Mouse (Mus musculus): ENCODE results near the gene Hist2h3c1. TPM values are rescaled to one million over a fixed set of nuclear protein-coding genes. Genes with fewer than 3 reads are reported as not detected.
A peak's percentile ranks its signal among the peaks of the same experiment; 100 is the strongest.
"Not testable (repeated sequence)": the region's sequence is repeated elsewhere in the genome, so short reads cannot be mapped to it uniquely, and the experiment has no call there.

Hist2h3c1 gene
- total RNA-seq, 1 experiment: not detected

DNA sequence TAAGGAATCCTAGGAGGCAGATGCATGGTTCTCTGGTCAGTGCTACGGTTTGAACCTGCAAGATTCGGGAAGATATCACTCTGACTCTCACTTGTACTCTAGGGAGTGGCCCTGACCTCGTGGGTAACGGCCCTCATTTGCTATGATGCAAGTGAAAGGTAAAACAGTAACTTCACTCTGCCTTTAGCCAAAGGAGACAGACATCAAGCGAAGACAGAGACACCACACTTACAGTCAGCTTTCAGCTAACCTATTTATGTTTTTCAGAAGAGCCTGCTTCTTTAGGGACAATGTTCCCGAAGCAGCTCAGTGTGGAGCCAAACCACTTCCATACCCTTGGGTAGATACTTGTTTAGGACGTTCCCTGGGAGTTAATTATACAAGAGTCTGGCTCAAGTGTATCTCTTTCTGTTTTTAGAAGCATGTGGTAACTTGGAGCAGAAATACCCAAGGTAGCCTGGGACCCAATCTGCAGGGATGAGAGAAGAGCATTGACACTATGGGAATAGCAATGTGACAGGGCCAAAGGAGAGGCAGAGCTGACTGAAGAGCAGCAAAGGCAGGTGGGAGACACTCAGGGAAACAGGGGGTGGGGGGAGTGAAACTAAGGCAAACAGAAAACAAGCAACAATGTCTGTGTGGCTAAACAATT, 2.4 kb upstream of the Hist2h3c1 start:
- in situ Hi-C loops (cut with MboI; ENCODE audit: low sequenced_read_pairs in 2 of 2, unreplicated experiment in 2 of 2): no loop called here
- TF ChIP-seq CHD2 (IDR thresholded peaks at IDR 0.05; ENCODE audit: low read depth, low read length): no peak
- peaks cover 6 to 12% of the 10 kb centered on the region in 2 experiments; a peak in 3 of 4 replicates for H3K4me1 ChIP-seq (ENCODE audit: control insufficient read depth in 2 of 2, insufficient read depth in 2 of 2, low read length in 2 of 2, poor library complexity in 1 of 2)
- H3K4me3 ChIP-seq (ENCODE audit: insufficient read depth in 1 of 2, low read depth in 1 of 2, low read length in 2 of 2, poor library complexity in 1 of 2, severe bottlenecking in 1 of 2): peak overlapping the region; percentile 74 to 78
- H3K36me3 ChIP-seq (ENCODE audit: control insufficient read depth, insufficient read depth, low read length, poor library complexity, severe bottlenecking): no peaks in the 10 kb centered on the region
- no peaks in the 10 kb centered on the region for H3K9me3 ChIP-seq (ENCODE audit: control insufficient read depth, insufficient read depth, low read depth, low read length)
- no peak for DNase-seq (ENCODE audit: low read depth, low spot score)
- peak overlapping the region; percentile 63 for H3K9ac ChIP-seq (ENCODE audit: insufficient read depth, low read depth, low read length, poor library complexity, severe bottlenecking)
- H3K27ac ChIP-seq (ENCODE audit: insufficient read depth, low read depth, low read length, poor library complexity, severe bottlenecking): peak overlapping the region; percentile 55; the same call in 1 of the 2 replicates

DNA sequence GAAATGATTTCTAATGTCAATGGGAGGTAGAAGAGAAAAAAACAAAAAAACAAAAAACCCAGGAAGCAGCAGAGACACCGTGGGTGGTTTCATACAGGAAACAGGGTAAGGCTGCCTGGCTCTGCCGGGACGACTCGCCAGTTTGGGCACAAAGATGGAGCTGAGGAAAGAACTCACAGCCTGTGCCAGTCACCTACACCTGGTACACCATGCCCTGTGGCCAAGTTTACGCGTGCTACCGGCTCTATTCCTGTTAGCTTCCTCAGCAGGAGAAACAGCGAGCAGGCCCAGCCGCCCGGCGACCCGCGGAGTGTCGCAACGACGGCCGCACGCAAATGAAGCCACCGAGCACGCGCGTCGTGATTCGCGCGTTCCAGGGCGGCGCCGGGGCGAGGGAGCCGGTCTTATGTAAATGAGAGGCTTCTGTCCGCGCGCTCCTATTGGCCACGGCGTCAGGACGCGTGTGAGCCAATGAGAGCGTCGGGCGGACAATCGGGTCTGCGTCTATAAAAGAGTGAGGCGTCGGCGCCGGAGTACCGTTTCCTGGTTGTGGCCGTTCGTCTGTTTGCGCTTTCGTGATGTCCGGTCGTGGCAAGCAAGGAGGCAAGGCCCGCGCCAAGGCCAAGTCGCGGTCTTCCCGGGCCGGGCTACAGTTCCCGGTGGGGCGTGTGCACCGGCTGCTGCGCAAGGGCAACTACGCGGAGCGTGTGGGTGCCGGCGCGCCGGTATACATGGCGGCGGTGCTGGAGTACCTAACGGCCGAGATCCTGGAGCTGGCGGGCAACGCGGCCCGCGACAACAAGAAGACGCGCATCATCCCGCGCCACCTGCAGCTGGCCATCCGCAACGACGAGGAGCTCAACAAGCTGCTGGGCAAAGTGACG, 1.2 kb upstream of the Hist2h3c1 start, which contains the start of gene Hist2h2aa1:
Gene Hist2h2aa1 (plus strand): TSS at position 495 of the 884 bp plus-strand sequence.
- Histone ChIP-seq H3K27ac (ENCODE audit: insufficient read depth, low read depth, low read length, poor library complexity, severe bottlenecking) (peak within 1 kb of the TSS; percentile 85), H3K9ac (ENCODE audit: insufficient read depth, low read depth, low read length, poor library complexity, severe bottlenecking) (peak within 1 kb of the TSS; percentile 90), H3K4me3 (ENCODE audit: insufficient read depth in 1 of 2, low read depth in 1 of 2, low read length in 2 of 2, poor library complexity in 1 of 2, severe bottlenecking in 1 of 2) (peak within 1 kb of the TSS; percentile 74 to 78), H3K4me1 (ENCODE audit: control insufficient read depth in 2 of 2, insufficient read depth in 2 of 2, low read length in 2 of 2, poor library complexity in 1 of 2) (peaks cover 6 to 12% of the 10 kb centered on the region in 2 experiments; a peak in 3 of 4 replicates)
- in situ Hi-C loops (cut with MboI; ENCODE audit: low sequenced_read_pairs in 2 of 2, unreplicated experiment in 2 of 2); DNase-seq (ENCODE audit: low read depth, low spot score); H3K36me3 ChIP-seq (ENCODE audit: control insufficient read depth, insufficient read depth, low read length, poor library complexity, severe bottlenecking); H3K9me3 ChIP-seq (ENCODE audit: control insufficient read depth, insufficient read depth, low read depth, low read length): not testable (repeated sequence)
- 0 out of 2 replicates have a peak, but pooled peaks have one; percentile 21 for TF ChIP-seq ZNF384 (IDR thresholded peaks at IDR 0.05; ENCODE audit: low read depth, low read length)

DNA sequence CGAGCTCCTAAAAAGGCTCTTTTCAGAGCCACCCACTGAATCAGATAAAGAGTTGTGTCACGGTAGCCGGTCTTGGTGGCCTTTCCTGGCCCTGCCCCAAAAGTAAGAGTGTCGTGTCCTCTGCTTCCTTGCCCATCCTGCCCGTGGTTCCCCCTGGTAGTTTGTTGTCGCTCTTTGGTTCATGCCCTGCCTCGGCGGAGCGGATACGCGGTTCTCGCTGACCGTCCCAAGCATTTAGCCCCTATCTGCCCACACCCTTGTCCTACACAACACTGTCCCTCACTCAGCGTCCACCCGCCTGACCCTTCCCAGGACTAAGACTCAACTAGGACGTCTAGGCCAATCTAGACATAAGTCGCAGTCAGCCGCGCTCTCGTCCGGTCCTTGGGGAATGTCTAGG, 467 bp upstream of the Hist2h3c1 start:
- H3K9me3 ChIP-seq (ENCODE audit: control insufficient read depth, insufficient read depth, low read depth, low read length); in situ Hi-C loops (cut with MboI; ENCODE audit: low sequenced_read_pairs in 2 of 2, unreplicated experiment in 2 of 2); DNase-seq (ENCODE audit: low read depth, low spot score); H3K4me3 ChIP-seq (ENCODE audit: insufficient read depth in 1 of 2, low read depth in 1 of 2, low read length in 2 of 2, poor library complexity in 1 of 2, severe bottlenecking in 1 of 2); H3K9ac ChIP-seq (ENCODE audit: insufficient read depth, low read depth, low read length, poor library complexity, severe bottlenecking); H3K27ac ChIP-seq (ENCODE audit: insufficient read depth, low read depth, low read length, poor library complexity, severe bottlenecking); H3K36me3 ChIP-seq (ENCODE audit: control insufficient read depth, insufficient read depth, low read length, poor library complexity, severe bottlenecking): not testable (repeated sequence)
- H3K4me1 ChIP-seq (ENCODE audit: control insufficient read depth in 2 of 2, insufficient read depth in 2 of 2, low read length in 2 of 2, poor library complexity in 1 of 2): peaks cover 4 to 12% of the 10 kb centered on the region in 2 experiments; a peak in 3 of 4 replicates

GRCm38 (mm10) chr3:96247356-96248140, 1.1 kb downstream of the Hist2h3c1 start:
- no peaks in the 10 kb centered on the region for H3K9me3 ChIP-seq (ENCODE audit: control insufficient read depth, insufficient read depth, low read depth, low read length)
- H3K27ac ChIP-seq (ENCODE audit: insufficient read depth, low read depth, low read length, poor library complexity, severe bottlenecking): peak overlapping the region; percentile 86
- peak overlapping the region; percentile 57 to 64 for H3K4me3 ChIP-seq (ENCODE audit: insufficient read depth in 1 of 2, low read depth in 1 of 2, low read length in 2 of 2, poor library complexity in 1 of 2, severe bottlenecking in 1 of 2)
- peak overlapping the region; percentile 72 for H3K9ac ChIP-seq (ENCODE audit: insufficient read depth, low read depth, low read length, poor library complexity, severe bottlenecking)
- H3K4me1 ChIP-seq (ENCODE audit: control insufficient read depth in 2 of 2, insufficient read depth in 2 of 2, low read length in 2 of 2, poor library complexity in 1 of 2): peaks cover 3 to 8% of the 10 kb centered on the region in 2 experiments; a peak in 3 of 4 replicates
- in situ Hi-C loops (cut with MboI; ENCODE audit: low sequenced_read_pairs in 2 of 2, unreplicated experiment in 2 of 2): no loop called here
- no peaks in the 10 kb centered on the region for H3K36me3 ChIP-seq (ENCODE audit: control insufficient read depth, insufficient read depth, low read length, poor library complexity, severe bottlenecking)
- no peak for DNase-seq (ENCODE audit: low read depth, low spot score)
- no peak for TF ChIP-seq ZC3H11A (IDR thresholded peaks at IDR 0.05; ENCODE audit: borderline replicate concordance, low read depth, low read length)
- no peak for TF ChIP-seq CHD2 (IDR thresholded peaks at IDR 0.05; ENCODE audit: low read depth, low read length)
- TF ChIP-seq MAFK (IDR thresholded peaks at IDR 0.05; ENCODE audit: insufficient read depth, low read depth, low read length): no peak
- TF ChIP-seq ZNF384 (IDR thresholded peaks at IDR 0.05; ENCODE audit: low read depth, low read length): no peak
- TF ChIP-seq HCFC1 (IDR thresholded peaks at IDR 0.05; ENCODE audit: borderline replicate concordance, insufficient read depth, low read length): no peak
